Mouse (Mus musculus) thymus, adult 2 months (tissue): ENCODE results near the gene Adh7. TPM values are rescaled to one million over a fixed set of nuclear protein-coding genes. Genes with fewer than 3 reads are reported as not detected.

Experiments used
- DNase-seq: peaks from one replicate; pipeline ENCODE4 v3.0.0; 2021
- H3K27ac ChIP-seq: fragments of 200-500 bp; 2 replicates; pipeline ENCODE4 v1.5.1; 2012; ENCODE audit warnings: low read length, control low read depth; ENCODE audit not compliant: control insufficient read depth, insufficient read depth
- H3K27me3 ChIP-seq: fragments of 200-500 bp; 2 replicates; pipeline ENCODE4 v1.6.1; 2012; ENCODE audit warnings: mild to moderate bottlenecking, low read length, moderate library complexity, mixed read lengths; ENCODE audit not compliant: control insufficient read depth, insufficient read depth
- H3K36me3 ChIP-seq: fragments of 200-500 bp; 2 replicates; pipeline ENCODE4 v1.6.1; 2012; ENCODE audit warnings: mild to moderate bottlenecking, low read length, moderate library complexity; ENCODE audit not compliant: control insufficient read depth, insufficient read depth
- H3K4me1 ChIP-seq: fragments of 200-500 bp; replicated peaks from 2 replicates; pipeline ENCODE4 v1.6.1; 2012; ENCODE audit warnings: low read length; ENCODE audit not compliant: control insufficient read depth, insufficient read depth
- H3K4me3 ChIP-seq: fragments of 200-500 bp; 2 replicates; pipeline ENCODE4 v1.5.1; 2012; ENCODE audit warnings: mild to moderate bottlenecking, low read length, control low read depth, moderate library complexity; ENCODE audit not compliant: control insufficient read depth, insufficient read depth
- CTCF ChIP-seq: fragments of 200-500 bp; IDR thresholded peaks from 2 replicates; pipeline ENCODE4 v1.5.1; 2012; ENCODE audit warnings: mild to moderate bottlenecking, control low read depth, low read length, moderate library complexity, borderline replicate concordance; ENCODE audit not compliant: control insufficient read depth, poor library complexity, insufficient read depth; ENCODE audit errors: extremely low read depth
- POLR2A ChIP-seq: fragments of 200-500 bp; IDR thresholded peaks from 2 replicates; pipeline ENCODE4 v1.6.1; 2012; ENCODE audit warnings: mild to moderate bottlenecking, low read length, control low read depth, moderate library complexity; ENCODE audit not compliant: control insufficient read depth, poor library complexity, insufficient read depth; ENCODE audit errors: extremely low read depth
- WGBS: fragments of 180-500 bp; shearing (Covaris S2); methylation state at CpG from one replicate; pipeline ENCODE4 v1.1.7; 2018; 5-methylcytosine and 5-hydroxymethylcytosine counted together
- polyA plus RNA-seq: library from polyadenylated mRNA; depleted of rRNA; stranded (reverse); fragments of >200 nt; gene quantifications from 2 replicates; pipeline ENCODE4 v1.2.3, GENCODE M21; 2012

Adh7 gene
- polyA plus RNA-seq, 1 experiment: 0.16 TPM

- 91% methylated on average over 8 of the region's 8 CpGs for WGBS
- Histone ChIP-seq H3K27ac (no peak overlapping the region), H3K4me3 (no peak overlapping the region), H3K36me3 (no peaks in the 10 kb centered on the region), H3K4me1 (no peaks in the 10 kb centered on the region), H3K27me3 (no peaks in the 10 kb centered on the region)
- no peak for TF ChIP-seq POLR2A
- no peak for TF ChIP-seq CTCF
- no peak for DNase-seq
Measured at GRCm38 (mm10) chr3:138248746-138249145, 31.2 kb downstream of the Adh7 start.

DNA sequence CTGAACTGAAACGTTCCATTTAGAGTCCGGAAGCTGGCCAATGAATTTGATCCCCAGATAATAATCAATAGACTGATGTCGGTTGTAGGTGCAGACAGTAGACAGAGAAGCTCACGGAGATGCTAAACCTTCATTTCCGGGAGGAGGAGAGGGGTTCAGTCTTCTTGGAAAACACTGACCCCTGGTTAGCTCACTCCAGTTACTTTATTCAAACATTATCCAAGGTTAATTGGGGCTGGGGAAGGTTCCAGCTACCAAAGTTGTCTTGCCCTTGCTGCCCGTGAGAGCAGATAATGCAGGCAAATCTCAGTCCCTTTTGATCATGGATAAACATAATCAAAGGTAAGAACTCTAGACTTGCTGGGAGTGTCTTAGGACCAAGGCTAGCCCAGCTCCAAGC, 33.6 kb downstream of the Adh7 start:
- no peak for TF ChIP-seq POLR2A
- TF ChIP-seq CTCF: no peak
- no peak overlapping the region for H3K27ac ChIP-seq
- H3K36me3 ChIP-seq: no peaks in the 10 kb centered on the region
- WGBS: 94% methylated on average over 6 of the region's 6 CpGs
- H3K4me3 ChIP-seq: no peak overlapping the region
- H3K4me1 ChIP-seq: no peaks in the 10 kb centered on the region
- H3K27me3 ChIP-seq: no peaks in the 10 kb centered on the region
- DNase-seq: no peak

GRCm38 (mm10) chr3:138254205-138254604, 36.6 kb downstream of the Adh7 start:
- H3K4me1 ChIP-seq: no peaks in the 10 kb centered on the region
- H3K36me3 ChIP-seq: no peaks in the 10 kb centered on the region
- DNase-seq: no peak
- no peaks in the 10 kb centered on the region for H3K27me3 ChIP-seq
- no peak overlapping the region for H3K27ac ChIP-seq
- no peak for TF ChIP-seq CTCF
- no peak for TF ChIP-seq POLR2A
- WGBS: 90% methylated on average over 5 of the region's 5 CpGs
- H3K4me3 ChIP-seq: no peak overlapping the region

GRCm38 (mm10) chr3:138255366-138255765, 37.8 kb downstream of the Adh7 start:
- WGBS: 75% methylated on average over 3 of the region's 3 CpGs
- no peak for DNase-seq
- H3K4me3 ChIP-seq: no peak overlapping the region
- H3K4me1 ChIP-seq: no peaks in the 10 kb centered on the region
- no peaks in the 10 kb centered on the region for H3K36me3 ChIP-seq
- no peaks in the 10 kb centered on the region for H3K27me3 ChIP-seq
- H3K27ac ChIP-seq: no peak overlapping the region
- TF ChIP-seq CTCF: no peak
- TF ChIP-seq POLR2A: no peak

- H3K27ac ChIP-seq: no peak overlapping the region
- no peaks in the 10 kb centered on the region for H3K36me3 ChIP-seq
- WGBS: 81% methylated on average over 9 of the region's 9 CpGs
- no peak for TF ChIP-seq POLR2A
- TF ChIP-seq CTCF: no peak
- no peak overlapping the region for H3K4me3 ChIP-seq
- H3K4me1 ChIP-seq: no peaks in the 10 kb centered on the region
- DNase-seq: no peak
- H3K27me3 ChIP-seq: no peaks in the 10 kb centered on the region
Measured at GRCm38 (mm10) chr3:138255780-138256550, 38.4 kb downstream of the Adh7 start.

DNA sequence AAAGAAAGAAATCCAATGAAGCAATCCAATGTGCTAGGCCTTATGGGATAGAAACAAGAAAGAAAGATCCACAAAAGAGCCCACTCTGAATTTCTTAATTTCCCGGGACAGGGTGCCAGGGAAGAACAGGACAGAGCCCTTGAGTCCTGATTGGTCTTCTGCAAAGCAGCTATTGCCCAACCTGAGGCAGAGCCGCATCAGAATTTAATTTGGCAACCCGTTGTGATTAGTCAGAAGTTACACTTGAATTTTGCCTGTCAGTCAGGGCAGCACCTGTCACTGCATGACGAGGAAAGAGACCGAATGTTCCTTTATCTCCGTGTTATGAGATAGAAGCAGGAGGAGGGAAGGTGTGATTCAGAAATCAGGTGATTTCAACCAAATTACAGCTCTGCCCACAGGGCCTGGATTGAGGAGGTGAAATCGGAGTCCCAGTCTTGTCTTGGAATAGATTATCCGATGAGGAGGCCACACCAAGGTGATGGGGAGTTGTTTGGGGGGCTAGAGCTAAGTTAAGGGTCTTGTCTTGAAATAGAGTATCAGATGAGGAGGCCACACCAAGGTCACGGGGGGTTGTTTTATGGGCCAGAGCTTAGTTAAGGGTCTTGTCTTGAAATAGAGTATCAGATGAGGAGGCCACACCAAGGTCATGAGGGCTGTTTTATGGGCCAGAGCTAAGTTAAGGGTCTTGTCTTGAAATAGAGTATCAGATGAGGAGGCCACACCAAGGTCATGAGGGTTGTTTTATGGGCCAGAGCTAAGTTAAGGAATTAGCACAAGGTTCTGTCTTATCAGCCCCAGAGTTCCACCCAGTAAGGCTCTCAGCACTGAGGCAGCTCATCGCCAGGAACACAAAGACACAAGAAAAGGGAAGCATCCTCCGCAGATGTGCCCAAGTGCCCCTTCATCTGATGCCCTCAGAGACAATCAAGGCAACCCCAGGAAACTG, 43.4 kb downstream of the Adh7 start, which contains the start of gene Adh1:
Gene Adh1 (plus strand): TSS at position 271 of the 949 bp plus-strand sequence.
- DNase-seq: no peak
- WGBS: 92% methylated on average over 11 of the region's 11 CpGs
- H3K27ac ChIP-seq: no peak within 1 kb of the TSS
- H3K36me3 ChIP-seq: no peaks in the 10 kb centered on the region
- no peak within 1 kb of the TSS for H3K4me3 ChIP-seq
- H3K4me1 ChIP-seq: no peaks in the 10 kb centered on the region
- TF ChIP-seq CTCF (no peak), POLR2A (no peak)
- H3K27me3 ChIP-seq: no peaks in the 10 kb centered on the region
